Mouse (Mus musculus) cerebellum, postnatal 10 days (tissue): ENCODE results near the gene Mgat3.
A peak's percentile ranks its signal among the peaks of the same experiment; 100 is the strongest.

Experiments used
- DNase-seq, 2 experiments: peaks; one replicate each; pipeline ENCODE4 v3.0.0; 2021; ENCODE audit warnings: mixed read lengths in 2 of 2

Mgat3 gene

DNA sequence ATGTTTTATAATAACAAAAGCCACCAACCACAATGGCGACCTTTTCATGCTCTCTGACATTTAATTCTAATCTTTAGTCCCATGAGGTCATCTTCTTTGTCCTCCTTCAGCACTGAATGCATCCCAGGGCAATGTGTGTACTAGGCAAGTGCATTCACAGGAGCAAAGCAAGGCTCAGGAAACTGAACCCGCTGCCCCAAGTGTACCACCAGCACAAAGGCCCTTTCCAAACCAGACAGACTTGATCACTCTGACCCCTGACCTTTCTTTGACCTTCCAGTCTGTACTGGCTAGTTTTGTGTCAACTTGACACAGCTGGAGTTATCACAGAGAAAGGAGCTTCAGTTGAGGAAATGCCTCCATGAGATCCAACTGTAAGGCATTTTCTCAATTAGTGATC lies 58.8 kb downstream of the Mgat3 start:
- DNase-seq: no peak

DNA sequence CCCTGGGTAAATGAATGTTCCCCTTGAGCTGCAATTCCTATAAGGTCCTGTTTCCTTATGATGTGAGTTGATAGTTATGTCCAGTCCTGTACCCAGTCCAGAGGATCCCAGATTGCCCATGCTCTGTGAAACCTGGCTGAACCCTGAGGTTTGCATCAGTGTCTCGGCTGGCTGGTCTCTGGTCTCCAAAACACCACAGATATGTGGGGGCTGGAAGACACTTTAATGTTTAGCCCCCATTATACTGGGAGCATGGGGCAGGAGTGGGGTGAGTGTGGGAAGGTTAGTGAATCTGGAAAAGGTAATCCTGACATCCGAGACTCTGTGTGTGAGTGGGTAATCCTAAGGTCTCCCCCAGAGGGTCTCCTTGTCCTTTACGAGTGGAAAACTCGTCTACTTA lies 59.5 kb downstream of the Mgat3 start:
- DNase-seq: no peak

DNA sequence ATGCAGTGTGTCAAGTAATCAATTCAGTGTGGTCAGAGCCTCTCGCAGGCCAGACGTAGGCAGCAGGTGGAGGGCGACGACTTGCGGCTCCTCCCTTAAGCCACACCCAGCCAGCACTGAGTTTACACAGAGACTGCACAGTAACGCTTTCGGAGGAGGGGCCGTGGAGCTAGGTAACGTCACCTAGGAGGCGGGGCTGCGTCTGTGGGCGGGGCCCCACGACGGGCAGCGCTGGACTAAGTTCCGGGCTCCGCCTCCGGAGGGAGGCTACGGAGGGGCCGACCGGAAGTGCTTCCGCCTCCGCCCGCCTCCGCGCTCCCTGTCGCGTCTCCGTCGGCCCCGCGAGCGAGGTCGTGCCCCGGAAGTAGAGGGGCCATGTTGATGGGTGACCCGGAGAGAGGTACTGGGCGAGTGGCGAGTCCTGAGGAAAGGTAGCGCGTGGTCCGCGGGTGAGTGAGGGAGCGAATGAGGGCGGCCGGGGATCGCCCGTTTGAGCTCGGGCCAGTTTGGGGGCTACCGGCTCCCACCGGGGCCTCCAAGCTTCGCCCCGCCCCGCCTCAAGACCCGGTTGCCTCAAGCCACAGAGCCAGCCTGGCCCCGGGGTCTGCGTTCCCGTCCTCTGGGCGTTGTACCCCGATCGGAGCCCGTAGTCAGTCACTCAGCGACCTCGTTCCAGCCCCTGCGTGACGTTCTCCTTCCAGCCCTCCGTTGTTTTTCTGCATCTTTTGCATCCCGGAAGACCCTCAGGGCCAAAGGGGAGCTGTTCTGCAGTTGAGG lies 60.4 kb downstream of the Mgat3 start, which contains the start of gene Mief1:
Mief1 (plus strand) TSS at position 286 of the 777 bp plus-strand sequence.
- peak; percentile 98 to 99 for DNase-seq

DNA sequence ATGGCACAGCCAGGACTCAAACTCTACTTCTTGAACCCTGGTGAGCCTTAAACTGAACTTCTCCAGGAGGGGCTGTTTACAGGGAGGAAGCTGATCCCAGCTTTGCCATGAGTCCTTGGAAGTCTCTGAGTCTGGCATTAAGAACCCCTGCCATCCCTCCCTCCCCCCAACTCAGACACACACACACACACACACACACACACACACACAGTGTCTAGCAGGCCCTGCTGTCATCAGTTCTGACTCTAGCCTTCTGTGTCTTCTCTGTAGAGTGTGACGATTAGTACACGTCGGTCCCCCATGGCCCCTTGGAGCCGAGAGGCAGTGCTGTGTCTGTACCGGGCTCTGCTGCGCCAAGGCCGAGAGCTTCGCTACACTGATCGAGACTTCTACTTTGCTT lies 62.0 kb downstream of the Mgat3 start, which contains the start of gene AC140267.1:
AC140267.1 (plus strand) TSS at position 301 of the 400 bp plus-strand sequence.
- no peak for DNase-seq

DNA sequence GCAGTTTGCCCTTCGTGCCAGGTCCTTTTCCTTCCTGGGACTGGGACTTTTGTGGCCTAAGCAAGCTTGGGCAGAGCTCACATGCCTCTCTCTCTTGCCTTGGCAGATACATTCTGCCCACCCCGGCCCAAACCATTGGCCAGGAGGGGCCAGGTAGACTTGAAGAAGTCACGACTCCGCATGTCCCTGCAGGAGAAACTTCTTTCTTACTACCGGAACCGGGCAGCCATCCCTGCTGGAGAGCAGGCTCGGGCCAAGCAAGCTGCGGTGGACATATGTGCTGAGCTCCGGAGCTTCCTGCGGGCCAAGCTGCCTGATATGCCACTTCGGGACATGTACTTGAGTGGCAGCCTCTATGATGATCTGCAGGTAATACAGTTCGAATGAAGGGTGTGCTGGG lies 74.6 kb downstream of the Mgat3 start:
- no peak for DNase-seq

DNA sequence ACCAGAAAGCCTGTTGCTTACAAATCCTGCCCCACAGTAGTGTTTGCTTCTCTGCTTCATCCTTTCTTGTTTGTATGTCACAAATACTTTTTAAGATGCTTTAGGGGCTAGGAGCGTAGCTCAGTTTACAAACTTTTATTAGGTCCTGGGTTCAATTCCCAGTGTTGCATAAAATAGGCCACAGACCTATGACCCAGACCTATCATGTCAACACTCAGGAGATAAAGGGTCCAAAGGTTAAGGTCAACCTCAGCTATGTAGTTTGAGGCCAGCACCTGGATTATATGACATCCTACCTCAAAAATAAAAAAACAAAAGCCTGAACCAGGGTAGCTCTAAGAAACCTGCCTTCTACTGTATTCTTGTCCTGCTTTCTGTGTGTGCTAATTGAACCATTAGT lies 75.1 kb downstream of the Mgat3 start:
- no peak for DNase-seq

DNA sequence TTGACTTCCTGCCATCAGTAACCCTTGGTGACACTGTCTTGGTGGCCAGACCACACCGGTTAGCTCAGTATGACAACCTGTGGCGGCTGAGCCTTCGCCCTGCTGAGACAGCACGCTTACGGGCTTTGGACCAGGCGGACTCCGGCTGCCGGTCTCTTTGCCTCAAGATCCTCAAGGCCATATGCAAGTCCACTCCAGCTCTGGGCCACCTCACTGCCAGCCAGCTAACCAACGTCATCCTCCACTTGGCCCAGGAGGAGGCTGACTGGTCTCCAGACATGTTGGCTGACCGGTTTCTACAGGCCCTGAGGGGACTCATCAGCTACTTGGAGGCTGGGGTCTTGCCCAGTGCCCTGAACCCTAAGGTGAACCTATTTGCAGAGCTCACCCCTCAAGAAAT lies 76.2 kb downstream of the Mgat3 start:
- no peak for DNase-seq

DNA sequence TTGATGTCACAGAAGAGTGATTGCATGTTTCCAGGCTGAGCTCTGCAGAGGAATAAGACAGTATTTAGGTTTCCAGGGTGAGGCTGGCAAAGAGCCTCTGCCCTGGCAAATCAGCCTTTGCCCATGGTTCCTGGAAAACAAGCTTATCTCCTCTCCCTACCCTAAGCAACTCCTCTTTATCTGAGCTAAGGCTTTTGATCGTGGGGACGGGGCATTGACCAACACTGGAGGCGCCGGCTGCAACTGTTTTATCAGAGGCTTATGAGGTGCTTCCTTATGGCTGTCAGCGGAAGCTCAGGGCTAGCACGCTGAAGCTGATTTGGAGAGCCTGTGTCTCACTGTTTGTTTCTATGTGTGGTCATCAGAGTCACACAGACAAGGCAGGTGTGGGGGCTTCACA lies 77.1 kb downstream of the Mgat3 start:
- DNase-seq: no peak

DNA sequence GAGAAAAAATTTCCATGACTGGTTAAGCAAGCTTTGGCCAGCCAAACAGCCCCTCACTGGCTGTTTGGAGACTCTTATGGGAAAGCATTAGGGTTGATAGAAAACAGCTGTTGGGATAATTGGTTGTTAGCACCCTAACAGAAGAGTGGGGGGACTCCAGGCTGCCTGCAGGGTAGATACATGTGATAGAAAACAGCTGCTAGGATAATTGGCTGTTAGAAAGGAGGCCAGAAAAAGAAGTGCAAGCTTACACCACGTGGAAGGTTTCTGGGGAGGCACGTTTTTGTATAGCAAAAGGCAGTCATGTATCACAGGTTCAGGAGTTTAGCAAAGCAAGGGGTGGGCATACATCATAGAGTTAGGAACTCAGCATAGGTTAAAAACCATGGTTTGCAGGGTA lies 80.0 kb downstream of the Mgat3 start:
- no peak for DNase-seq

DNA sequence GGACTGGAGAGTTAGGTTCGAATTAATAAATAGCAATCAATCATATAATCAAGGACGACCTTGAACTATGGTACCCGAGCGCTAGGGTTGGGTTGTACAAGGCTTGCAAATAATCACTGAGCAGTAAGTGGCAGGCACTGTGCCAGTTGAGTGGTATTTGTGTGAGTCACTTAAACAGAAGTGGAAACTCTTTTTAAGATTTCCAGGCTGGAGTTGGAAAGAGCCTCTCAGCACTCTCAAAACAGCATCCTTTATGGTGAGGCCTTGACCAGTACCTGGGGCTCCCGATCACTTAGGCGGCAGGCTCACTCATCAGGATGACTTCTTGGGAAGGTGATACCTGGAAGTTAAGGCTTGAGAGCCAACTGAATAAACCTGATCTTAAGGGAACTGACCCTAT lies 80.7 kb downstream of the Mgat3 start:
- DNase-seq: peak in 1 of 2 experiments; percentile 57

DNA sequence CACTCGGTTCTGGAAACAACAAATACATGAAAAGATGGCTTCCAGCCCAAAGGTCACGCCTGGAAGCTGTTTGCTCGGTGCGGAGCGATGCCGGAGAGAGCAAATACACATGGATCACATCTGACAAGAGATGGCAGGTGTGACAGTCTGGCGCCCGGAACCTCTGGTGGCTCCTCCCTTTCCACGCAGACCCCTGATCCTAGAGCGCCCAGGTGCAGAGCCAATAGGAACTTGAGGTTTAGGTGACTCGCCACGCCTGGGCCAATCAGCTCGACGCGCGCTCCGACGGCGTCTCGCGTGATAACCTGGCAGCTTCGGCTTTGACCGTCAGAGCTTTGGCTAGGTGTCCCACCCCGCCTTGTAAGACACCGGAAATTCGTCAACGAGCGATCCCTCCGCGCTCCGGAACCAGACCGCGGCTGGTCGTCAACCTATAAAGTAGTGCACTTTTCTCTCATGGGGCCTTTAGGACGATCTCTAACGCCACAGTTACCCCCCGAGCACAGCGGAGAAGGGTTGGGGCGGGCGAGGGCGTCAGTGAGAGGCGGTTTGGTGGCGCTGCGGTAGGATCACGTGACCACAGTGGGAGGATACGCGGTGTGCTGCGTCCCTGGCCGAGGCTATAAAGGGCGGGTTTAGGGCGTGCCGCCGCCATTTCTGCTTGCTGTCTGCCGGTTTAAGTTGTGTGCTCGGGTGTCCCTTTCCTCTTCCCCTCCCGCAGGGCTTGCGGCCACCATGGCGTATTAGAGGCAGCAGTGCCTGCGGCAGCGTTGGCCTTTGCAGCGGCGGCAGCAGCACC lies 81.5 kb downstream of the Mgat3 start, which contains the start of gene Atf4:
Atf4 (plus strand) TSS at position 338 of the 799 bp plus-strand sequence.
- DNase-seq: peak; percentile 99

DNA sequence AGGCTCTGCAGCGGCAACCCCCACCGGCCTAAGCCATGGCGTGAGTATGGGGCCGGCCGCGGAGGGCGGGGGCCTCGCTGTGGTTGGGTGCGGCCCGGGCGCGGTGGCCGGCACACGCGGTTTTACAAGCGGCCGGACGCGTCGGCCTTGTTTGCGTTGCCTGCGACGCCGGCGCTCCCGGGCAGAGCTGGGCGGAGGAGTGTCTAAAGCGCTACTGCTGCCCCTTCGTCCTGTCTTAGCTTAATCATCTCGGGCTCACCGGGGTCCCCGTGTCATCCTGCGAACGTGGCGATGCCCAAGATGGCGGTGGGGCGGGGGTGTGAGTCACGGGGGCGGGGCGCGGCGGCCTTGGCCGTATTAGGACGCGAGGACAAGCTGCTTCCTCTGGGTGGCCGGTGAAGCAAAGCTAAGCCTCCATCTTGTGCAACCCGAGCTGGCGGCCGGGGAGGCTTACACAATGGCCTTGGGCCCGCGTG lies 82.2 kb downstream of the Mgat3 start:
- DNase-seq: peak; percentile 93 to 94

DNA sequence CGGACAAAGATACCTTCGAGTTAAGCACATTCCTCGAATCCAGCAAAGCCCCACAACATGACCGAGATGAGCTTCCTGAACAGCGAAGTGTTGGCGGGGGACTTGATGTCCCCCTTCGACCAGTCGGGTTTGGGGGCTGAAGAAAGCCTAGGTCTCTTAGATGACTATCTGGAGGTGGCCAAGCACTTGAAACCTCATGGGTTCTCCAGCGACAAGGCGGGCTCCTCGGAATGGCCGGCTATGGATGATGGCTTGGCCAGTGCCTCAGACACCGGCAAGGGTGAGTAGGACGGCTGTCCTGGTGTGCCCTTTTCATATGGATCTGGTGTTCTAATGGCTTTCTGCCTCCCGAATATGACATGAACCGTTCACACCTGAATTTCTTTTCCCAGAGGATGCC lies 82.7 kb downstream of the Mgat3 start:
- DNase-seq: peak in 1 of 2 experiments; percentile 37

DNA sequence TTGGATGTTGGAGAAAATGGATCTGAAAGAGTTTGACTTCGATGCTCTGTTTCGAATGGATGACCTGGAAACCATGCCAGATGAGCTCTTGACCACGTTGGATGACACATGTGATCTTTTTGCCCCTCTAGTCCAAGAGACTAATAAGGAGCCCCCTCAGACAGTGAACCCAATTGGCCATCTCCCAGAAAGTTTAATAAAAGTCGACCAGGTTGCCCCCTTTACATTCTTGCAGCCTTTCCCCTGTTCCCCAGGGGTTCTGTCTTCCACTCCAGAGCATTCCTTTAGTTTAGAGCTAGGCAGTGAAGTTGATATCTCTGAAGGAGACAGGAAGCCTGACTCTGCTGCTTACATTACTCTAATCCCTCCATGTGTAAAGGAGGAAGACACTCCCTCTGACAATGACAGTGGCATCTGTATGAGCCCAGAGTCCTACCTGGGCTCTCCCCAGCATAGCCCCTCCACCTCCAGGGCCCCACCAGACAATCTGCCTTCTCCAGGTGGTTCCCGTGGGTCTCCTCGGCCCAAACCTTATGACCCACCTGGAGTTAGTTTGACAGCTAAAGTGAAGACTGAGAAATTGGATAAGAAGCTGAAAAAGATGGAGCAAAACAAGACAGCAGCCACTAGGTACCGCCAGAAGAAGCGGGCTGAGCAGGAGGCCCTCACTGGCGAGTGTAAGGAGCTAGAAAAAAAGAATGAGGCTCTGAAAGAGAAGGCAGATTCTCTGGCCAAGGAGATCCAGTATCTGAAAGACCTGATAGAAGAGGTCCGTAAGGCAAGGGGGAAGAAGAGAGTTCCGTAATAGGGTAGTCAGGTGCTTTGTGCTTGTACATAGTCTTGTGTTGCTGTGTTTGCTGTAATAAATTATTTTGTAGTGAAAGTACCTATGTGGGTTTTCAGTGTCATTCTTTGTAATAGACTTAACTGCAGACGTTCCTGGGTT lies 83.4 kb downstream of the Mgat3 start:
- DNase-seq: peak in 1 of 2 experiments; percentile 13

DNA sequence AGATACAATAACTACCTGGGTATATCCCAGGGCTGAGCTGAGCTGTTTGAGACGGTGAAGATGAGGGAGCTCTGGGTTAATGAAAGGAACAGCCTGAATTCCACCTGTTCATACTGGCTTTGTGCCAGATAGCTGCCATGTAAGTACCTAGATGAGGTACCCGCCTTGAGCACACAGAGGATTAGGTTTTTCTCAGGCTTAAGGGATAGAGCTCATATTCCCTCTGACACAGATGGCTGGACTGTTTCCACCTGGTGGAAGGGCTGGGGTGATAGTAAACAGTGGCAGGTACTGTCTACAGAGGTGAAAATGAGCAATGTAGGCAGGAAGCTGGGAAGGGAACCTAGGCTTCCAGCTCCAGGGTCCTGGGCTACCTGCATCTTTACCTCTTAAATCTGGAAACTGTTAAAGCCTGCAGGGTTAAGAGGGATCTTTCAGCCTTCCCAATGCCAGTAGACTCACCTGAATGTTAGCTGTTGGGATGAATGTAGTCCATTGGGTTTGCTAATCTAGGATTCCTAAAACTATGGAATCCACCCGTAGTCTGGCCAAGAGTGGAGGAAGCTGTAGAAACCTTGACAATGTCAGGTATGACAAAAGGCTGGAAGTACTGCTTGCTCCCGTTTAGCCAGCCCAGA lies 84.2 kb downstream of the Mgat3 start:
- peak; percentile 65 to 80 for DNase-seq

DNA sequence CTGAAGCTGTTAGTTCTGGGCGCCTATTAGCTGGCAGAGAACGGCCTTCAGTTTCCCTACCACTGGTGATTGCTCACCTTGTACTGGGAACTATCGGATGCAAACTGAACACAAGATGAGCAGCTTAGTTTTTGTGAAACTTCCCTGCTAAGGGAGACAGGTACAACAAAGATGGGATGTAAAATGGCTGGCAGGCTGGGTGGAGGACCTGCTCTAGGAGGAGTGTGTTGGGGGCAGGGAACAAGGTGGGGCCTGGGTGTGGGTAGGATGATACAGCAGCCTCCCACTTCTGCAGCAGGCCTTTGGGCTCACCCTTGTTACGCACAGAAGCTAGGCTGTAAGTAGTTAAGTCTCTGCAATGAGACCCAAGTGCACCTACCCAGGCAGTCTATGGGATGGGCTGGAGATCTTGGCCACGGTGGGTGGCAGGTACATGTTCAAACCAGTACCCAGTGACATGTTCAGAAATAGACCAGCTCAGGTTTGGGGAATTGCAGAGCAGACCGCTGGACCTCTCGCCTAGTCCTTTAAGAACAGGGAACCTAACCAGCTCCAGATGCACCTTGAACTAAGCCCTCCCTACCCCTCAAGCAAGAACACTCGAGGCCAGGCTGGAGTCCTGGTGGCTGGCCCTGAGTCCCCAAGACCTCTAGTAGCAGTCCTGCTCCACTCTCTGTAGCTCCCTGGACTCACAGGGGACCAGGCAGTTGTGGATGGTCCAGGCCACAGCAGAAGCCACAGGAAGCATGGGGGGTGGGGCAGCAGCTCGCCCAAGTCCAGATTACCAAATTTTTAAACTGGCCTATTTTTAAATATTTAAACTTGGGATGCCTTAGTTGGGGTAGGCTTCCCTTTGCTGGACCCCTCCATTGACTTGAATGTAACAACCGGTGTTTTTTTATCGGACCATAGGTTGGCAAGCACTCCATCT lies 85.0 kb downstream of the Mgat3 start:
- DNase-seq: peak in 1 of 2 experiments; percentile 44

DNA sequence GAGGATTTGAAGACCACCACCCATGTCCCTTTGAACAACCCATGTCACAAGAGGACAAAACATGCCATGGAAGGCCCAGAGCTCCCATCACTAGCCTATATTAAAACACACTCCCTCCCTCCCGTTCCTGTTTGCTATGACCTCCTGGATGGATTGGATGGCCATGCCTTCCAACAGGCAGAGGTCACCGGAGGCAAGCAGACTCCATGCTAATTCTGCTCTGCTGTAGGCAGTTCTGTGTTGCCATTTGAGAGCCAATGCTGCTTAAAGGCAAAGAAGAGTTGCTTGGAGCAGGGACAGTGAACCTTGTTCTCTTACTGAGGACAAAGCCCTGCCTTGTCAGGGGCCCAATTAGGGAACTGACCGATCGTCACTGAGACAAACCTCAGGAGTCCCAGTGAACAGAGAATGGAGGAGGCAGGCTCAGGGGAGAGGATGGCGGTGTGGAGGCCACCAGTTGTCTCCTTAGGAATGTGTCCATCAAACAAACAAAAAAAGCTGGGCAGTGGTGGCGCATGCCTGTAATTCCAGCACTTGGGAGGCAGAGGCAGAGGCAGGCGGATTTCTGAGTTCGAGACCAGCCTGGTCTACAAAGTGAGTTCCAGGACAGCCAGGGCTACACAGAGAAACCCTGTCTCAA lies 86.0 kb downstream of the Mgat3 start:
- no peak for DNase-seq

DNA sequence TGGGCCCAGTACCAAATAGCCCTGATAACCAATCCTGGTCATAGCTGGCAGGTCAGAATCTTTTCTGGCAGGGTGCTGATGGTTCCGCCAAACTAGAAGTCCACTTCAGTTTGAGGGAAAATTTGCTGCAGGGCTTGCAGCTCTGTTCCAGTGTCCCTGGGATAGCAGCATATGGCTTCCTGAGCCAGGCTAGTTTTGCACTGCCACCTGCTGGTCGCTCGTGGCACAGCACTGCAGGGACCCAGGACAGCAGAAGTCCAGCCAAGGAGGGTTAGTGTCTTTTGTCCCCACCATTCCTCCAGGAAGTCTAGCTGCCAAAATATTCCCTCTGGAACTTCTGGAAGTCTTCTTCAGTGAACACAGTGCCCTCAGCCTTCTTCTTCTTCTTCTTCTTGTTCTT lies 87.2 kb downstream of the Mgat3 start:
- DNase-seq: peak; percentile 94 to 95

DNA sequence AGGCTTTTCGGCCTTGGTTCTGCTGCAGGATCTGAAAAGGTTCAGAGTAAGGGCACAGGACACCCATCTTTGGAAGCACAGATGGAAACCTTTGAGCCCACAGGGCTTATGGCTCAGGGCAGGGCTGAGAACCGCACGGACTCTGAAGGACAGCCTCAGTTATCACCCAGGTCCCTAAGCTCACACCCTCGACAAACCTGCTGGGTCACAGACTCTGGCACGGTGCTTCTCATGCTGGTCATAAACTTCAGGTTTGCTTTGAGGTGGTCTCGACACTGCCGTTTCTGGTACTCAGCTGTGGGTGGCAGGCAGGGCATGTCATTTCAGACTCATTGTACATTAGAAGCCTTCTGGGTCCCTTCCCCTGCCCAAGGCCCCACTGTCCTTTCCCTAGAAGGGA lies 87.6 kb downstream of the Mgat3 start:
- no peak for DNase-seq
